ENCODE assay signal across 17 mouse cellular contexts in the genomic region with DNA sequence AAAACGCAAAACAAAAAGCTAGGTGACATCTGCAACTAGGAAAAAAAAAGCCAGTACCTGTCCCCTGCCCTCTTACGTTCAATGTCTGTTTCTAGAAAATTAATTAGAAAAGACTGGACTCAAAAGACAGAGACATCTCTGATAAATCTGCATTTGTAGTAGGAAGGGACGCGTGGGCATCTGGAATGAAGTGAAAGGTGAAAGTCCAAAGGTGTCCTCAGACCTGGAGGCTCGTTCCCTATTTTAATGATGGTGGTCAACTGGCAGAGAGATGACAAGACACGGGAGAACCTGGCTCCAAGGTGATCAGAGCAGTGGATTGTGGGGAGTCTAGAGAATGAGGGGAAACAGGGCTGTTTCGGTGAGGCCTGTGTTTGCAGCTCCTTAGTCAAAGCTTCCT.
"Had no signal": no experiment of that assay in that cellular context is flagged by ENCODE, and none has a peak within 500 bp of the region (broad histone marks: within the 10 kb centered on the region; RNA-seq: fewer than 3 reads in every experiment).

No protein-coding gene starts in this region.

- H3K4me3 ChIP-seq: midbrain, embryonic 10.5 days; midbrain, embryonic 12.5 days; myocyte; neural tube, embryonic 13.5 days; neural tube, embryonic 15.5 days had no signal

- H3K36me3 ChIP-seq: midbrain, embryonic 10.5 days; midbrain, embryonic 12.5 days; neural tube, embryonic 13.5 days; neural tube, embryonic 15.5 days had no signal

- H3K4me2 ChIP-seq: lung, embryonic 14.5 days; midbrain, embryonic 12.5 days; neural tube, embryonic 13.5 days; neural tube, embryonic 15.5 days had no signal

- H3K9me3 ChIP-seq: midbrain, embryonic 10.5 days; midbrain, embryonic 12.5 days; neural tube, embryonic 13.5 days; neural tube, embryonic 15.5 days had no signal

- ATAC-seq: midbrain, embryonic 16.5 days had no signal

- H3K27ac ChIP-seq: midbrain, embryonic 10.5 days; midbrain, embryonic 12.5 days; neural tube, embryonic 13.5 days; neural tube, embryonic 15.5 days had no signal

- DNase-seq: lung, embryonic 14.5 days; lung, postnatal 10 days; lung, postnatal 4 days; midbrain, embryonic 14.5 days; right cerebral cortex, adult 18-20 months; right cerebral cortex, postnatal 25 days; right cerebral cortex, postnatal 4 days; spleen, adult 18-20 months; thymus, adult 18-20 months; thymus, postnatal 14 days; thymus, postnatal 36 days had no signal

- H3K27me3 ChIP-seq: midbrain, embryonic 12.5 days; neural tube, embryonic 13.5 days; neural tube, embryonic 15.5 days had no signal

- H3K9ac ChIP-seq: lung, embryonic 14.5 days; midbrain, embryonic 12.5 days; neural tube, embryonic 13.5 days; neural tube, embryonic 15.5 days had no signal

- H3K4me1 ChIP-seq: midbrain, embryonic 10.5 days had no signal
